Mouse (Mus musculus): ENCODE results near the gene Gpr141.

DNA sequence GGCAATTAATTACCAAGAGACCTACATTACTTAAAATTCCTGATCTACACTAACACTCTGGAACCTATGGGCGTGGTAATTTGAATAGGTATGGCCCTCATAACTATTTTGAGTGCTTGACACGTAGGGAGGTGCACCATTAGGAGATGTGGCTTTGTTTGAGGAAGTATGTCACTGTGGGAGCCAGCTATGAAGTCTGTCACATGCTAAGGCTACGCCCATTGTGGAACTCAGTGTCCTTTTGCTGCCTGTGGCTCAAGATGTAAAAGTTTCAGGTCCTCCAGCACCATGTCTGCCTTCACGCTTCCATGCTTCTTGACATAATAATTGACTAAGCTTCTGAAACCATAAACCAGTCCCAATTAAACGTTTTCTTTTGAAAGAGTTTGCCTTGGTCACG is 29.6 kb downstream of the Gpr141 start:
- no peak for TF ChIP-seq POLR2A (IDR thresholded peaks at IDR 0.05; ENCODE audit: low read depth, low read length)
- TF ChIP-seq CTCF (IDR thresholded peaks at IDR 0.05; ENCODE audit: extremely low read depth, insufficient read length, insufficient replicate concordance, low read depth, low read length) = no peak
